Mouse (Mus musculus) heart, adult 2 months (tissue): ENCODE results near the gene Ntn1. TPM values are rescaled to one million over a fixed set of nuclear protein-coding genes. Genes with fewer than 3 reads are reported as not detected.

Experiments used
- DNase-seq, 2 experiments: peaks; one replicate each; pipeline ENCODE4 v3.0.0; 2021
- H3K27ac ChIP-seq: fragments of 200-600 bp; 2 replicates; pipeline ENCODE4 v1.8.1; 2022
- H3K27me3 ChIP-seq: fragments of 200-500 bp; 2 replicates; pipeline ENCODE4 v1.6.1; 2012; ENCODE audit warnings: mild to moderate bottlenecking, low read length, inconsistent platforms, mixed read lengths; ENCODE audit not compliant: control insufficient read depth, insufficient read depth
- H3K36me3 ChIP-seq: fragments of 200-500 bp; 2 replicates; pipeline ENCODE4 v1.6.1; 2012; ENCODE audit warnings: low read length, inconsistent platforms; ENCODE audit not compliant: control insufficient read depth, insufficient read depth
- H3K4me1 ChIP-seq: fragments of 200-500 bp; 2 replicates; pipeline ENCODE4 v1.6.1; 2011; ENCODE audit warnings: low read length; ENCODE audit not compliant: control insufficient read depth, insufficient read depth
- H3K4me3 ChIP-seq: fragments of 200-600 bp; 2 replicates; pipeline ENCODE4 v1.8.1; 2022
- H3K79me2 ChIP-seq: fragments of 200-500 bp; replicated peaks from 2 replicates; pipeline ENCODE4 v1.6.1; 2012; ENCODE audit warnings: mild to moderate bottlenecking, inconsistent platforms, low read length, moderate library complexity, mixed read lengths; ENCODE audit not compliant: control insufficient read depth, insufficient read depth
- H3K9ac ChIP-seq: fragments of 200-500 bp; 2 replicates; pipeline ENCODE4 v1.6.1; 2012; ENCODE audit warnings: low read depth, mild to moderate bottlenecking, control low read depth, inconsistent platforms, low read length, mixed read lengths
- CTCF ChIP-seq: fragments of 200-600 bp; IDR thresholded peaks from 2 replicates; pipeline ENCODE4 v1.8.1; 2022; ENCODE audit warnings: antibody characterized with exemption, mild to moderate bottlenecking, moderate library complexity
- EP300 ChIP-seq: fragments of 200-500 bp; IDR thresholded peaks from 2 replicates; pipeline ENCODE4 v1.6.1; 2011; ENCODE audit warnings: low read depth, low read length, control low read depth; ENCODE audit not compliant: insufficient read depth
- POLR2A ChIP-seq: fragments of 200-500 bp; IDR thresholded peaks from 2 replicates; pipeline ENCODE4 v1.6.1; 2011; ENCODE audit warnings: mild to moderate bottlenecking, low read depth, low read length, control low read depth; ENCODE audit not compliant: insufficient read depth
- WGBS: fragments of 180-500 bp; shearing (Covaris S2); methylation state at CpG from one replicate; pipeline ENCODE4 v1.1.7; 2018; 5-methylcytosine and 5-hydroxymethylcytosine counted together
- intact Hi-C: fragments of 180-260 bp; cut with DNase I; formaldehyde crosslinking; loops from one replicate; pipeline ENCODE4 v1.15.1; 2025
- microRNA-seq, 2 experiments: library from miRNA; unstranded; fragments of <30 nt; microRNA quantifications; one replicate each; pipeline ENCODE4 v1.2.0; 2021
- polyA plus RNA-seq: library from polyadenylated mRNA; depleted of rRNA; stranded (reverse); fragments of >200 nt; gene quantifications from 2 replicates; pipeline ENCODE4 v1.2.3, GENCODE M21; 2012; rRNA removed
- total RNA-seq, 2 experiments: library from RNA; stranded (reverse); gene quantifications; 2 replicates each; pipeline ENCODE4 v1.2.3; 2021

Ntn1 gene
- total and polyA plus RNA-seq, 3 experiments = 32.4 to 70.5 (median 55.1) TPM

- H3K79me2 ChIP-seq = no peaks in the 10 kb centered on the region
- intact Hi-C loops = no loop called here
- no peak overlapping the region for H3K4me3 ChIP-seq
- H3K9ac ChIP-seq = no peak overlapping the region
- no peaks in the 10 kb centered on the region for H3K4me1 ChIP-seq
- TF ChIP-seq POLR2A = no peak
- TF ChIP-seq EP300 = no peak
- DNase-seq = no peak
- no peak overlapping the region for H3K27ac ChIP-seq
- H3K27me3 ChIP-seq = no peaks in the 10 kb centered on the region
- WGBS = 96% methylated on average over 5 of the region's 5 CpGs
- no peaks in the 10 kb centered on the region for H3K36me3 ChIP-seq
Observed at GRCm38 (mm10) chr11:68164408-68164807, 236.2 kb downstream of the Ntn1 start.

- Histone ChIP-seq H3K4me3 (no peak overlapping the region), H3K27ac (no peak overlapping the region), H3K4me1 (no peaks in the 10 kb centered on the region; the same call in none of the 2 replicates), H3K36me3 (no peaks in the 10 kb centered on the region), H3K27me3 (no peaks in the 10 kb centered on the region), H3K79me2 (no peaks in the 10 kb centered on the region), H3K9ac (no peak overlapping the region)
- TF ChIP-seq POLR2A = no peak
- TF ChIP-seq EP300 = no peak
- no peak for TF ChIP-seq CTCF
- 82% methylated on average over 4 of the region's 4 CpGs for WGBS
- intact Hi-C loops = no loop called here
- no peak for DNase-seq
Observed at GRCm38 (mm10) chr11:68159867-68160266, 240.8 kb downstream of the Ntn1 start.

Small RNA genes lying within 50 kb of the gene (microRNA-seq; reads per million reads assigned to microRNA genes)
- 0 reads per million in 2 experiments for gene Mir6406

Other genes starting within 250 kb of the Ntn1 start
- 1 to 10 TPM in 1 of 2 experiments, under 1 TPM in 1; 0.84 to 1.3 TPM for gene Pik3r5, start 31.3 kb upstream of the Ntn1 start, total RNA-seq
- 1.4 and 2.9 TPM in 2 replicates for gene Pik3r5, start 31.3 kb upstream of the Ntn1 start, polyA plus RNA-seq
- 1 to 10 TPM; 3.6 to 6.1 TPM for gene Pik3r6, start 102.2 kb upstream of the Ntn1 start, total RNA-seq
- gene Pik3r6, start 102.2 kb upstream of the Ntn1 start, polyA plus RNA-seq = 9.0 and 11.4 TPM in 2 replicates
- gene Mfsd6l, start 155.4 kb upstream of the Ntn1 start, total RNA-seq = not detected
- 0.56 and 0.61 TPM in 2 replicates for gene Mfsd6l, start 155.4 kb upstream of the Ntn1 start, polyA plus RNA-seq
- not detected for gene Ccdc42, start 186.2 kb upstream of the Ntn1 start, total RNA-seq
- gene Ccdc42, start 186.2 kb upstream of the Ntn1 start, polyA plus RNA-seq = 0.26 TPM in 1 of 2 replicates, not detected in the other